Mouse (Mus musculus): ENCODE measurements at regions not wholly inside any gene's neighbourhood (a gene's known extent, or its start where the extent isn't known, plus 50 kb on each side); places are given as distances from the start of the nearest gene placed in this dataset.

- TF ChIP-seq CTCF (IDR thresholded peaks at IDR 0.05; ENCODE audit: insufficient read depth, low read length) (no peak), POLR2A (IDR thresholded peaks at IDR 0.05; ENCODE audit: borderline replicate concordance, extremely low read depth, low read depth, low read length) (no peak)
Measured at GRCm38 (mm10) chr15:67405523-67405922, 904.8 kb upstream of the Lrrc6 start.

Data from lung, adult 2 months (tissue).